Mouse (Mus musculus) urinary bladder, adult 2 months (tissue): ENCODE results near the gene Actl6b. TPM values are rescaled to one million over a fixed set of nuclear protein-coding genes. Genes with fewer than 3 reads are reported as not detected.

ENCODE experiments used
- DNase-seq: peaks from one replicate; pipeline ENCODE4 v3.0.0; 2022; ENCODE audit warnings: low spot score
- polyA plus RNA-seq: library from polyadenylated mRNA; depleted of rRNA; stranded (reverse); fragments of >200 nt; gene quantifications from 2 replicates; pipeline ENCODE4 v1.2.3, GENCODE M21; 2012; rRNA removed

Gene Actl6b
- polyA plus RNA-seq, result 0.06 TPM in 1 of 2 replicates, not detected in the other

GRCm38 (mm10) chr5:137553411-137553837, at the start of gene Actl6b:
Gene Actl6b, plus strand, starts transcription at chr5:137553517.
- DNase-seq, result peak; percentile 44

GRCm38 (mm10) chr5:137504041-137504440, 49.3 kb upstream of the Actl6b start:
- no peak for DNase-seq

GRCm38 (mm10) chr5:137510014-137510501, 43.3 kb upstream of the Actl6b start:
- peak; percentile 85 for DNase-seq

- DNase-seq, result no peak
Measured at GRCm38 (mm10) chr5:137510573-137511390, 42.5 kb upstream of the Actl6b start.

GRCm38 (mm10) chr5:137511706-137512105, 41.6 kb upstream of the Actl6b start:
- no peak for DNase-seq

- no peak for DNase-seq
Measured at GRCm38 (mm10) chr5:137512847-137513794, 40.2 kb upstream of the Actl6b start.

- no peak for DNase-seq
Measured at GRCm38 (mm10) chr5:137513951-137514721, 39.2 kb upstream of the Actl6b start.

GRCm38 (mm10) chr5:137514811-137515210, 38.5 kb upstream of the Actl6b start:
- DNase-seq, result no peak

- DNase-seq, result peak; percentile 22
Measured at GRCm38 (mm10) chr5:137518436-137518835, 34.9 kb upstream of the Actl6b start, which contains the start of gene Gigyf1. Gene Gigyf1, plus strand, starts transcription at chr5:137518548.

GRCm38 (mm10) chr5:137519691-137520550, 33.4 kb upstream of the Actl6b start:
- no peak for DNase-seq

GRCm38 (mm10) chr5:137521861-137522260, 31.5 kb upstream of the Actl6b start:
- no peak for DNase-seq

- DNase-seq, result no peak
Measured at GRCm38 (mm10) chr5:137522711-137523110, 30.6 kb upstream of the Actl6b start.

- no peak for DNase-seq
Measured at GRCm38 (mm10) chr5:137523396-137524250, 29.7 kb upstream of the Actl6b start.

GRCm38 (mm10) chr5:137524251-137524515, 29.1 kb upstream of the Actl6b start:
- no peak for DNase-seq

GRCm38 (mm10) chr5:137524671-137525070, 28.6 kb upstream of the Actl6b start:
- no peak for DNase-seq

- DNase-seq, result no peak
Measured at GRCm38 (mm10) chr5:137525511-137525910, 27.8 kb upstream of the Actl6b start.

- DNase-seq, result no peak
Measured at GRCm38 (mm10) chr5:137526192-137526936, 27.0 kb upstream of the Actl6b start.

- no peak for DNase-seq
Measured at GRCm38 (mm10) chr5:137527413-137527812, 25.9 kb upstream of the Actl6b start.
